In the genomic region with DNA sequence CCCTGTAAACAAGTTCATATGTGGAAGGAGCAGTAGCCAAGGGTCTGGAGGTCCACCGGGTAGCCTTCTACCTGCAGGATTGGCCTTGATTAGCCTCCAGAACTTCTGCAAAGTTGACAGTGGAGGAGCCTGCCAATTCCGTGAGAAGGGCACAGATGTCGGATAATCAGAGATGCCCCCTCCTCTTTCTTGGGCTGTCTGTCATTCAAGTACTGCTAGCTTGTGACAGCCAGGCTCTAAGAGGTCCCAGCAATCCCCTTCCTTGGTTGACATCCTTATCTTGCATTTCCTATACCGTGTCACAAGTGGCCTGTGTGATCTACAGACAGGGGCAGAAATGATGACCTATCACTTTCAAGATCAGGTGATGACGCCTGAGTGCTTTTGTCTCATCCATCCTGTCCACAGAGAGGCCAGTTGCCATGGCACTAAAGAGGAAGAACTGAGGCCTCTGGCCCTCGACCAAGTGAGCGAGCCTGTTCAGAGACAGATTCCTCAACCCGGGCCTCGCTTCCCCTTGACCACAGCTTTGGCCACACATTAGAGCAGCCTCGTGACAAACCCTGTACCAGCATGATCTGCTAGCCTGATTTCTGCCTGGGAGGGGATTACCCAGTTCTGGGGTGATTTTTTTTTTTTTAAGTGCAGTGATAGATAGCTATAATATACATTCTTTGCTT, we compare ENCODE assay signal across 11 mouse cellular contexts. TPM values are rescaled to one million over a fixed set of nuclear protein-coding genes. Genes with fewer than 3 reads are reported as not detected.
DNase-seq lines count a peak whose midpoint lies in the region; ATAC-seq lines count a peak whose summit lies in the region.
"Had no signal": no experiment of that assay in that cellular context is flagged by ENCODE, and none has a peak within 500 bp of the region (broad histone marks: within the 10 kb centered on the region; RNA-seq: fewer than 3 reads in every experiment).

No protein-coding gene starts in this region.

- no peak overlapping the region for H3K4me2 ChIP-seq in liver, embryonic 12.5 days

- ATAC-seq in megakaryocyte, adult 5-6 weeks (ENCODE audit: poor library complexity, severe bottlenecking): peak; percentile 64
- no peak for ATAC-seq in liver, embryonic 12.5 days
- ATAC-seq: intestine, postnatal 0 days had no signal

- H3K27ac ChIP-seq in liver, embryonic 12.5 days: no peak overlapping the region

- H3K36me3 ChIP-seq in liver, embryonic 12.5 days: no peaks in the 10 kb centered on the region

- no peak overlapping the region for H3K9ac ChIP-seq in liver, embryonic 12.5 days

- peak; percentile 61 to 66 for DNase-seq in cerebellum, postnatal 10 days
- DNase-seq in cerebellum, adult 18-20 months: no peak
- DNase-seq in lung, postnatal 36 days: peak; percentile 70
- DNase-seq in lung, postnatal 25 days (ENCODE audit: low spot score): no peak
- DNase-seq in NIH3T3 (ENCODE audit: low read depth): peak; percentile 36
- DNase-seq in embryo, embryonic 9.5 days (ENCODE audit: extremely low spot score): no peak

- WGBS in liver, embryonic 12.5 days (ENCODE audit: insufficient replicate concordance): 21% methylated on average over 10 of the region's 10 CpGs

- peaks cover 15% of the 10 kb centered on the region for H3K4me1 ChIP-seq in liver, embryonic 12.5 days

- peaks cover 14% of the 10 kb centered on the region; the same call in 1 of the 2 replicates for H3K27me3 ChIP-seq in liver, embryonic 12.5 days (replicated peaks)

- no peak overlapping the region for H3K4me3 ChIP-seq in liver, embryonic 12.5 days
- H3K4me3 ChIP-seq: erythroblast, embryonic 14.5 days had no signal

- no peaks in the 10 kb centered on the region for H3K9me3 ChIP-seq in liver, embryonic 12.5 days (replicated peaks)

RNA-seq across cellular contexts. Expression of gene Lag3, which starts 10.6 kb away (rescaled TPM):
- 1.2 TPM in 2 replicates for total RNA-seq in megakaryocyte, adult 5-6 weeks (2015)
- 0.44 and 1.4 TPM in 2 replicates for total RNA-seq in megakaryocyte, adult 5-6 weeks (2017)
- polyA plus RNA-seq in liver, embryonic 12.5 days (2016; fragmentation: Nextera tagmentation; extraction: Ambion mirVana): 0.32 and 0.33 TPM in 2 replicates
- polyA plus RNA-seq: erythroblast, embryonic 14.5 days had no signal

RNA-seq across cellular contexts. Expression of gene Cd4, which starts 12.9 kb away (rescaled TPM):
- total RNA-seq in megakaryocyte, adult 5-6 weeks (2015): 0.09 and 0.71 TPM in 2 replicates
- total RNA-seq in megakaryocyte, adult 5-6 weeks (2017): 0.20 and 0.37 TPM in 2 replicates
- polyA plus RNA-seq in liver, embryonic 12.5 days (2016; fragmentation: Nextera tagmentation; extraction: Ambion mirVana): 0.05 and 0.07 TPM in 2 replicates
- polyA plus RNA-seq: erythroblast, embryonic 14.5 days had no signal

RNA-seq across cellular contexts. Expression of gene Ptms, which starts 19.0 kb away (rescaled TPM):
- total RNA-seq in megakaryocyte, adult 5-6 weeks (2015): 129 and 159 TPM in 2 replicates
- total RNA-seq in megakaryocyte, adult 5-6 weeks (2017): 195 and 207 TPM in 2 replicates
- 64.5 and 66.7 TPM in 2 replicates for polyA plus RNA-seq in liver, embryonic 12.5 days (2016; fragmentation: Nextera tagmentation; extraction: Ambion mirVana)

RNA-seq across cellular contexts. Expression of gene Mlf2, which starts 30.2 kb away (rescaled TPM):
- total RNA-seq in megakaryocyte, adult 5-6 weeks (2015): 73.6 and 82.9 TPM in 2 replicates
- 50.9 and 70.6 TPM in 2 replicates for total RNA-seq in megakaryocyte, adult 5-6 weeks (2017)
- polyA plus RNA-seq in liver, embryonic 12.5 days (2016; fragmentation: Nextera tagmentation; extraction: Ambion mirVana): 178 and 187 TPM in 2 replicates

RNA-seq across cellular contexts. Expression of gene Gpr162, which starts 37.2 kb away (rescaled TPM):
- total RNA-seq in megakaryocyte, adult 5-6 weeks (2015): not detected in 2 replicates
- total RNA-seq in megakaryocyte, adult 5-6 weeks (2017): 0.33 TPM in 1 of 2 replicates, not detected in the other
- 0.08 and 0.17 TPM in 2 replicates for polyA plus RNA-seq in liver, embryonic 12.5 days (2016; fragmentation: Nextera tagmentation; extraction: Ambion mirVana)
- total RNA-seq: neutrophil, adult 5-6 weeks had no signal

Comparison
In these comparisons a context has a peak if more than half of its experiments do, and no peak if none do; other contexts are left out.
1. DNase-seq: peak in cerebellum, postnatal 10 days (2 of 2), lung, postnatal 36 days (single experiment) and NIH3T3 (single experiment); none in cerebellum, adult 18-20 months (0 of 2), lung, postnatal 25 days (single experiment) and embryo, embryonic 9.5 days (single experiment).